Mouse (Mus musculus) MEL (cell line): ENCODE results near the gene Nnat.

Experiments used
- CHD2 ChIP-seq: IDR thresholded peaks from 2 replicates; pipeline ENCODE4 v1.6.1; 2011; ENCODE audit warnings: low read length, improper control_type of control experiment
- CTCF ChIP-seq, 3 experiments: IDR thresholded peaks in 2 of 3; conservative IDR thresholded peaks in 1 of 3; 2 replicates each; pipeline ENCODE4 v1.5.1; 2011 to 2012; ENCODE audit warnings: low read length in 3 of 3, low read depth in 2 of 3, mild to moderate bottlenecking in 2 of 3, improper control_type of control experiment in 1 of 3, inconsistent platforms in 1 of 3, mixed read lengths in 1 of 3, moderate library complexity in 1 of 3; ENCODE audit not compliant: control insufficient read depth in 1 of 3, insufficient read depth in 1 of 3, poor library complexity in 1 of 3, severe bottlenecking in 1 of 3
- EP300 ChIP-seq, 2 experiments: IDR thresholded peaks; 2 replicates each; pipeline ENCODE4 v1.6.1; 2011; ENCODE audit warnings: improper control_type of control experiment in 2 of 2, low read length in 2 of 2, low read depth in 1 of 2, mild to moderate bottlenecking in 1 of 2
- MAFK ChIP-seq: IDR thresholded peaks from 2 replicates; pipeline ENCODE4 v1.6.1; 2011; ENCODE audit warnings: low read depth, mild to moderate bottlenecking, low read length, improper control_type of control experiment, borderline replicate concordance
- MAX ChIP-seq: IDR thresholded peaks from 2 replicates; pipeline ENCODE4 v1.6.1; 2011; ENCODE audit warnings: low read length, improper control_type of control experiment
- NELFE ChIP-seq: IDR thresholded peaks from 2 replicates; pipeline ENCODE4 v1.6.1; 2011; ENCODE audit warnings: low read depth, low read length, improper control_type of control experiment
- POLR2A ChIP-seq, 2 experiments: IDR thresholded peaks; 2 replicates each; pipeline ENCODE4 v1.6.1; 2011 to 2012; ENCODE audit warnings: low read length in 2 of 2, mild to moderate bottlenecking in 2 of 2, control low read depth in 1 of 2, improper control_type of control experiment in 1 of 2, low read depth in 1 of 2, moderate library complexity in 1 of 2; ENCODE audit not compliant: control insufficient read depth in 1 of 2, insufficient read depth in 1 of 2, poor library complexity in 1 of 2
- USF2 ChIP-seq, 2 experiments: IDR thresholded peaks; 2 replicates each; pipeline ENCODE4 v1.6.1; 2011 to 2012; ENCODE audit warnings: improper control_type of control experiment in 2 of 2, low read length in 2 of 2, borderline replicate concordance in 1 of 2, inconsistent platforms in 1 of 2, low read depth in 1 of 2, mild to moderate bottlenecking in 1 of 2; ENCODE audit not compliant: insufficient read depth in 1 of 2

GRCm38 (mm10) chr2:157564723-157565122 lies 4.8 kb downstream of the Nnat start:
- TF ChIP-seq EP300 (IDR thresholded peaks at IDR 0.05; ENCODE audit: low read depth in 1 of 2, low read length in 2 of 2) (no peak), MAX (no peak), CHD2 (no peak), POLR2A (IDR thresholded peaks at IDR 0.05; ENCODE audit: control insufficient read depth in 1 of 2, insufficient read depth in 1 of 2, low read depth in 1 of 2, low read length in 2 of 2, poor library complexity in 1 of 2) (no peak), MAFK (no peak), CTCF (IDR thresholded peaks at IDR 0.05 in 2 of 3, conservative IDR thresholded peaks at IDR 0.05 in 1 of 3; ENCODE audit: control insufficient read depth in 1 of 3, insufficient read depth in 1 of 3, low read depth in 2 of 3, low read length in 3 of 3, poor library complexity in 1 of 3, severe bottlenecking in 1 of 3) (no peak), NELFE (no peak), USF2 (IDR thresholded peaks at IDR 0.05; ENCODE audit: borderline replicate concordance in 1 of 2, insufficient read depth in 1 of 2, low read depth in 1 of 2, low read length in 2 of 2) (no peak)
